Mouse (Mus musculus) cerebellum, adult 9-11 months (tissue): ENCODE data around the gene Abi1.
"Not testable (repeated sequence)": the region's sequence is repeated elsewhere in the genome, so short reads cannot be mapped to it uniquely, and the experiment has no call there.

Experiments
- DNase-seq: peaks from one replicate; pipeline ENCODE4 v3.0.0; 2022

Abi1 gene

GRCm38 (mm10) chr2:23028826-23029225 lies 11.2 kb downstream of the Abi1 start:
- no peak for DNase-seq

GRCm38 (mm10) chr2:23026379-23026778 lies 13.7 kb downstream of the Abi1 start:
- DNase-seq, result no peak

GRCm38 (mm10) chr2:23023714-23024282 lies 16.2 kb downstream of the Abi1 start:
- DNase-seq, result no peak

GRCm38 (mm10) chr2:23023023-23023422 lies 17.0 kb downstream of the Abi1 start:
- DNase-seq, result no peak

- DNase-seq, result no peak
Measured at GRCm38 (mm10) chr2:23021721-23022120, 18.3 kb downstream of the Abi1 start.

- no peak for DNase-seq
Measured at GRCm38 (mm10) chr2:23021320-23021719, 18.7 kb downstream of the Abi1 start.

GRCm38 (mm10) chr2:23019170-23019569 lies 20.9 kb downstream of the Abi1 start:
- no peak for DNase-seq

GRCm38 (mm10) chr2:23016121-23016520 lies 23.9 kb downstream of the Abi1 start:
- DNase-seq, result no peak

GRCm38 (mm10) chr2:23015335-23015734 lies 24.7 kb downstream of the Abi1 start:
- DNase-seq, result no peak

- DNase-seq, result not testable (repeated sequence)
Measured at GRCm38 (mm10) chr2:23014935-23015334, 25.1 kb downstream of the Abi1 start.

- no peak for DNase-seq
Measured at GRCm38 (mm10) chr2:23008256-23008655, 31.8 kb downstream of the Abi1 start.

- no peak for DNase-seq
Measured at GRCm38 (mm10) chr2:23007577-23007976, 32.5 kb downstream of the Abi1 start.

GRCm38 (mm10) chr2:23007149-23007548 lies 32.9 kb downstream of the Abi1 start:
- no peak for DNase-seq

- no peak for DNase-seq
Measured at GRCm38 (mm10) chr2:23006219-23006618, 33.8 kb downstream of the Abi1 start.

- DNase-seq, result no peak
Measured at GRCm38 (mm10) chr2:23002637-23003036, 37.4 kb downstream of the Abi1 start.

GRCm38 (mm10) chr2:22999620-23000019 lies 40.4 kb downstream of the Abi1 start:
- DNase-seq, result no peak

- DNase-seq, result no peak
Measured at GRCm38 (mm10) chr2:22998804-22999203, 41.2 kb downstream of the Abi1 start.

GRCm38 (mm10) chr2:22998015-22998414 lies 42.0 kb downstream of the Abi1 start:
- DNase-seq, result no peak

GRCm38 (mm10) chr2:22996071-22996470 lies 44.0 kb downstream of the Abi1 start:
- DNase-seq, result no peak

- DNase-seq, result no peak
Measured at GRCm38 (mm10) chr2:22985973-22986657, 53.9 kb downstream of the Abi1 start.

GRCm38 (mm10) chr2:22977387-22977973 lies 62.6 kb downstream of the Abi1 start:
- peak; percentile 72 for DNase-seq

- no peak for DNase-seq
Measured at GRCm38 (mm10) chr2:22962970-22963369, 77.1 kb downstream of the Abi1 start.

GRCm38 (mm10) chr2:22962242-22962641 lies 77.8 kb downstream of the Abi1 start:
- DNase-seq, result no peak

GRCm38 (mm10) chr2:22961681-22962080 lies 78.4 kb downstream of the Abi1 start:
- no peak for DNase-seq
